Mouse (Mus musculus): Measurements from ENCODE around the gene Trmt2b.
"Not testable (repeated sequence)": the region's sequence is repeated elsewhere in the genome, so short reads cannot be mapped to it uniquely, and the experiment has no call there.

DNA sequence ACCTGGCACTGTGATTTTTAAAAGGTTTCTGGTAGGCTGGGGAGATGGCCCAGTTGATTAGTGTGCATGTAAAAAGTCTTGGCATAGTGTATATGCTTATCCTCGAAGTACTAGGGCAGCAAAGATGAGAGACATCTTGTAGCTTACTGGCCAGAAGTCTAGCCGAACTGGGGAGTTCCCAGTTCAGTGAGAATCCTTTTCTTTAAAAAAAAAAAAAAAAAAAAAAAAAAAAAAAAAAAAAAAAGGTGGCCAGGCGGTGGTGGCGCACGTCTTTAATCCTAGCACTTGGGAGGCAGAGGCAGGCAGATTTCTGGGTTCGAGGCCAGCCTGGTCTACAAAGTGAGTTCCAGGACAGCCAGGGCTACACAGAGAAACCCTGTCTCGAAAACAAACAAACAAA is 34.4 kb upstream of the Trmt2b start:
- not testable (repeated sequence) for TF ChIP-seq POLR2A, CTCF (IDR thresholded peaks at IDR 0.05; ENCODE audit: extremely low read depth, insufficient read depth, low read length)

All from cortical plate, adult 2 months (tissue).